Mouse (Mus musculus): ENCODE measurements around the gene Shank2.

DNA sequence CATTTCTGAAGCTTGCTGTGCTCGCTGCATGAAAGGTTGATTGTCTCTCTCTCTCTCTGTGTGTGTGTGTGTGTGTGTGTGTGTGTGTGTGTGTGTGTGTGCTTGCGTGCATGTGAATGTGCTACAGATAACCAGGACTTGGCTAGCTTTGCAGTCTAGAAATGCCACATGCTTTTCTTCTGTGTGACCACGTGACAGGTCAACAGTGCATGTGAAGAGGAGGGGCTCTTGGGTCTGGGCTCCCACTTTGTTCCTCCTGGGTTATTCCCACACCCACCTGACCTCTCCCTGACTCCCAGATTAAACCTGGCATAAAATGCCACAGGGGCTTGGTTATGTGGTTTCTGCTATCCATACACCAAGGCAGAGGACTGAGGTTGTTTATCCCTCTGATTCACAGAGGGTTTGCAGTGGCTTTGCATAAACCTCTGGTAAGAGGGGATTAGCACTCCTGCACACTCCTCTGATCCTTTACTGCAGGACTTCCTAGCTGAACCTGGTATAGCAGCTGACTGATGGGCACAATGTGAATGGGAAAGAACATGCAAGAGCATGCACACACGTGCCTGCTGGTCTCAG is 109.4 kb downstream of the Shank2 start:
- TF ChIP-seq CTCF (IDR thresholded peaks at IDR 0.05; ENCODE audit: low read depth) (no peak), EP300 (IDR thresholded peaks at IDR 0.05; ENCODE audit: low read depth) (no peak)
